Mouse (Mus musculus) gastrocnemius, postnatal 25 days (tissue): ENCODE data around the gene H2al1o. TPM values are rescaled to one million over a fixed set of nuclear protein-coding genes. Genes with fewer than 3 reads are reported as not detected.
"Not testable (repeated sequence)": the region's sequence is repeated elsewhere in the genome, so short reads cannot be mapped to it uniquely, and the experiment has no call there.

Experiments
- DNase-seq: peaks from one replicate; pipeline ENCODE4 v3.0.0; 2022
- long read RNA-seq, 2 experiments: library from polyadenylated mRNA; stranded (forward); transcript quantifications; one replicate each; pipeline ENCODE4 v2.0.0; 2021
- total RNA-seq, 2 experiments: library from RNA; stranded (reverse); gene quantifications; 1 replicate in 1 of 2; 2 replicates in 1 of 2; pipeline ENCODE4 v1.2.3; 2021

H2al1o gene
- not detected for total RNA-seq
- long read RNA-seq, experiment 1: 0 reads
- long read RNA-seq, experiment 2: 0 reads

GRCm38 (mm10) chrX:9572309-9572708, at the start of gene H2al1o:
H2al1o (minus strand) TSS chrX:9572409.
- DNase-seq: not testable (repeated sequence)

GRCm38 (mm10) chrX:9598036-9598435, 25.8 kb upstream of the H2al1o start:
- not testable (repeated sequence) for DNase-seq

- no peak for DNase-seq
These were observed 35.3 kb downstream of the H2al1o start for GRCm38 (mm10) chrX:9536881-9537280.

Other genes with a start within 250 kb of the H2al1o start
- gene H2al1k, start 221.8 kb downstream of the H2al1o start, total RNA-seq: not detected
- 1 to 10 TPM; 1.7 to 1.9 TPM for gene Cybb, start 84.6 kb downstream of the H2al1o start, total RNA-seq
- gene Dynlt3, start 90.6 kb upstream of the H2al1o start, total RNA-seq: 10 to 100 TPM; 42.2 to 69.1 TPM